Mouse (Mus musculus) brain, embryonic 14.5 days (tissue): ENCODE measurements around the gene Ift52.

Source experiments
- CTCF ChIP-seq: fragments of 200-500 bp; IDR thresholded peaks from 2 replicates; pipeline ENCODE4 v1.5.1; 2012; ENCODE audit warnings: inconsistent platforms, mild to moderate bottlenecking, moderate library complexity, borderline replicate concordance; ENCODE audit not compliant: insufficient read depth, insufficient read length; ENCODE audit errors: extremely low read depth
- POLR2A ChIP-seq: fragments of 200-500 bp; IDR thresholded peaks from 2 replicates; pipeline ENCODE4 v1.6.1; 2012; ENCODE audit warnings: mild to moderate bottlenecking, inconsistent platforms, borderline replicate concordance; ENCODE audit not compliant: poor library complexity, insufficient read depth, insufficient read length, severe bottlenecking; ENCODE audit errors: extremely low read depth

DNA sequence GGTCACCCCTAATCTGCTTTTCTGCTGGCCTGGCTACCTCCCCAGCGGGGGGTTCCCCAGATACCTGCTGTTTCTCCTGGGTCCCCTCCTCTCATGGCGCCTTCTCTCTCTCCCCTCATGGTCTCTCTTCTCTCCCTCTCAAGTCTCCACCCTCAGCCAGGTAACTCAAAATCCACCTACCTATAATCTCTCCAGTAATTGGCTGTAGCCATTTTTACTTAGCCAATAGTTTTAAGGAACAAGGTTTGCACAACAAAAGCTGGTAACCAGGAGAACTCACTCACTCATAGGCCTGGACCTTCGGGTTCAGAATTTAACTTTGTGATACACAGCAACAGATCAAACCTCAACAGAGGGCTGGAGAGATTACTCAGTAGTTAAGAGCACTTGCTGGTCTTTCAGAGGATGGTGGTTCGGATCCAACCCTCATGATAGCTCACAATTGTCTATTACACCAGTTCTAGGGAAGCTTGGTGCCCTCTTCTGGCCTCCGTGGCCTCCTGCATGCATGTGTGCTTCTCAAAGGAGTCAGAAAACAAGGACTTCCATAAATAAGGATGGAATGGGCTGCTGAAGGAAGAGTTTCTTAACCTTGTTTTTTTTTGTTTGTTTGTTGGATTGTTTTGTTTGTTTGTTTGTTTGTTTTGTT is 72.4 kb downstream of the Ift52 start:
- TF ChIP-seq CTCF, result peak; percentile 40; the same call in 1 of the 2 replicates
- no peak for TF ChIP-seq POLR2A
